Mouse (Mus musculus): ENCODE results near the gene Hnf1a. TPM values are rescaled to one million over a fixed set of nuclear protein-coding genes. Genes with fewer than 3 reads are reported as not detected.

The Hnf1a gene
- polyA plus RNA-seq, 1 experiment from 2014 or later: not detected

DNA sequence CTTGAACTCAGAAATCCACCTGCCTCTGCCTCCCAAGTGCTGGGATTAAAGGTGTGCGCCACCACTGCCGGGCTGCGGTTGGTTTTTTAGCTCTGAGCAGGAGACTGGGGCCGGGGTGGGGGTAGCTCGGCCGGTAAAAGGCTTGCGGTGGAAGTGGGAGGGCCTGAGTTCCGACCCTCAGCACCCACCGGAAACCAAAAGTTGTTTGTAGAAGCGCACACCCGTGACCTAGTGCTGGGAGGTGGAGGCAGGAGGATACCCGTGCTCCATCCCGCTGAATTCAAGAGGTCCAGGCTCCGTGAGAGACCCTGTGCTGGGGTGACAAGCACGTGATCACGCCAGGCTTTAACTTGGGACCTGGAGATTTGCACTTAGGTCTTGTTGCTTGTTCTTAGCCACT, 25.6 kb upstream of the Hnf1a start:
- Histone ChIP-seq H3K27me3 (replicated peaks; ENCODE audit: control insufficient read depth, insufficient read depth, low read length) (no peaks in the 10 kb centered on the region), H3K4me1 (ENCODE audit: control insufficient read depth, insufficient read depth, low read length) (no peaks in the 10 kb centered on the region), H3K9ac (ENCODE audit: low read length) (no peak overlapping the region), H3K9me3 (replicated peaks; ENCODE audit: control insufficient read depth, low read length) (no peaks in the 10 kb centered on the region), H3K36me3 (ENCODE audit: control insufficient read depth, insufficient read depth, low read length) (no peaks in the 10 kb centered on the region), H3K4me2 (ENCODE audit: low read length) (no peak overlapping the region), H3K4me3 (ENCODE audit: low read depth, low read length) (no peak overlapping the region), H3K27ac (ENCODE audit: low read depth, low read length) (no peak overlapping the region)
- DNase-seq (ENCODE audit: low spot score) (no peak), ATAC-seq (no peak)
- 87% methylated on average over 16 of the region's 16 CpGs for WGBS

- Histone ChIP-seq H3K9me3 (replicated peaks; ENCODE audit: control insufficient read depth, low read length) (no peaks in the 10 kb centered on the region), H3K9ac (ENCODE audit: low read length) (no peak overlapping the region), H3K4me3 (ENCODE audit: low read depth, low read length) (no peak overlapping the region), H3K4me2 (ENCODE audit: low read length) (no peak overlapping the region), H3K4me1 (ENCODE audit: control insufficient read depth, insufficient read depth, low read length) (no peaks in the 10 kb centered on the region), H3K27me3 (replicated peaks; ENCODE audit: control insufficient read depth, insufficient read depth, low read length) (no peaks in the 10 kb centered on the region), H3K36me3 (ENCODE audit: control insufficient read depth, insufficient read depth, low read length) (no peaks in the 10 kb centered on the region), H3K27ac (ENCODE audit: low read depth, low read length) (no peak overlapping the region)
- DNase-seq (ENCODE audit: low spot score) (no peak), ATAC-seq (no peak)
These were observed 14.2 kb upstream of the Hnf1a start for GRCm38 (mm10) chr5:114985074-114985473.

DNA sequence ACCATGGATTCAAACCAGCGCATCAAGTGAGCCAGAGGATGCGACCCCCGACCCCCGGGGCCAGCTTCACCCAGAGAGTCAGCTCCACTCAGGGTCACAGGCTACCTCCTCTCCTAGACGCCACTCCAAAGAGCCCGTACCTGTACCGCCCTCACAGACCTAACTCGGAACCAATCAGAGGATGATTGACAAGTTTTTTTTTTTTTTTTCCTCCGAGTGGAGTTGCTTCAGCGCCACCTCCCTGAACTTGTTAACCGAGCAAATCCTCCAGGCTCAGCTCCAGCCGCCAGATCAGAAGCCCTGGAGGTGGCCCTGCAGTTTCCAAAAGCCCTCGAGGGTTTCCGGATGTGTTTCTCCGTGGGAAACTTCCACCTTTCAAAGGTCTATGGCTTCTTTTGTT, 11.1 kb upstream of the Hnf1a start:
- H3K27me3 ChIP-seq (replicated peaks; ENCODE audit: control insufficient read depth, insufficient read depth, low read length): no peaks in the 10 kb centered on the region

DNA sequence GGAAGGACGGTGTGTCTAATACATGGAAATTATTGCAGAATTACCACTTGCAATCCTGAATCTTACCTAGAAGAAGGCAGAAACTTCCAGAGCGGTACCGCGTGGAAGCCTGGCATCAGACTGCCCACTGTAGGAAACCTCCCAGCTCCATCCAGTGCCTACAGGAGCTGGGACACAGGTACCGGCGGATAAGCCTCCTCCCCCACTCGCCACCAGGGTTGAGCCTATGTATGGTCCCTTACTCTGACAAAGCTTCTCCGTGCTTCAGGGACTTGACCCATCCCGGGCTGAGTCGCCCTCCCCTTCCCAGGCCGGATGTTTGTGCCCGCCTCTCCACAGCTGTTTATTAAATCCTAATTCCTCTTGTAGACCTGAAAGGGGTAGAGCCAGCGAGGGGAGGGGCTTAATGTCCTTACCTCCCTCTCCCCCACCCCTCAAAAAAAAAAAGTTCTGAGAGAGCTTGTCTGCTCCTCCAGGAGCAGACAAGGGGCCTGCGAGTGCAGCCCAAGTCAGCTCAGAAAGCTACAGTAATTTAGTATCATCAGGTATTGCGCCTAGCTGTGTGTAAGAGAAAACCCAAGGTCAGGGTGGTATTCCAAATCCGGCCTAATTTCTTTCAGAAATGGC, 9.3 kb upstream of the Hnf1a start:
- no peak for DNase-seq (ENCODE audit: low spot score)
- 21% methylated on average over 16 of the region's 16 CpGs for WGBS
- ATAC-seq: no peak
- H3K27me3 ChIP-seq (replicated peaks; ENCODE audit: control insufficient read depth, insufficient read depth, low read length): no peaks in the 10 kb centered on the region
- no peaks in the 10 kb centered on the region for H3K36me3 ChIP-seq (ENCODE audit: control insufficient read depth, insufficient read depth, low read length)
- H3K27ac ChIP-seq (ENCODE audit: low read depth, low read length): no peak overlapping the region
- H3K9ac ChIP-seq (ENCODE audit: low read length): peak overlapping the region; percentile 40
- no peaks in the 10 kb centered on the region for H3K9me3 ChIP-seq (replicated peaks; ENCODE audit: control insufficient read depth, low read length)
- peaks cover 5% of the 10 kb centered on the region; the same call in 1 of the 2 replicates for H3K4me1 ChIP-seq (ENCODE audit: control insufficient read depth, insufficient read depth, low read length)
- peak overlapping the region; percentile 74 for H3K4me2 ChIP-seq (ENCODE audit: low read length)
- peak overlapping the region; percentile 30 for H3K4me3 ChIP-seq (ENCODE audit: low read depth, low read length)

More for the DNA sequence above, 11.1 kb upstream of the Hnf1a start:
- 56% methylated on average over 15 of the region's 15 CpGs for WGBS
- no peaks in the 10 kb centered on the region for H3K9me3 ChIP-seq (replicated peaks; ENCODE audit: control insufficient read depth, low read length)
- ATAC-seq (no peak), DNase-seq (ENCODE audit: low spot score) (no peak)
- H3K36me3 ChIP-seq (ENCODE audit: control insufficient read depth, insufficient read depth, low read length): no peaks in the 10 kb centered on the region
- H3K4me1 ChIP-seq (ENCODE audit: control insufficient read depth, insufficient read depth, low read length): peaks cover 5% of the 10 kb centered on the region; the same call in 1 of the 2 replicates
- H3K9ac ChIP-seq (ENCODE audit: low read length): no peak overlapping the region
- H3K4me2 ChIP-seq (ENCODE audit: low read length): no peak overlapping the region
- no peak overlapping the region for H3K4me3 ChIP-seq (ENCODE audit: low read depth, low read length)
- H3K27ac ChIP-seq (ENCODE audit: low read depth, low read length): no peak overlapping the region

GRCm38 (mm10) chr5:114979250-114980121, 8.6 kb upstream of the Hnf1a start:
- Histone ChIP-seq H3K4me1 (ENCODE audit: control insufficient read depth, insufficient read depth, low read length) (peaks cover 5% of the 10 kb centered on the region; the same call in 1 of the 2 replicates), H3K36me3 (ENCODE audit: control insufficient read depth, insufficient read depth, low read length) (no peaks in the 10 kb centered on the region), H3K9me3 (replicated peaks; ENCODE audit: control insufficient read depth, low read length) (no peaks in the 10 kb centered on the region), H3K27me3 (replicated peaks; ENCODE audit: control insufficient read depth, insufficient read depth, low read length) (no peaks in the 10 kb centered on the region), H3K4me2 (ENCODE audit: low read length) (peak overlapping the region; percentile 74), H3K27ac (ENCODE audit: low read depth, low read length) (no peak overlapping the region), H3K4me3 (ENCODE audit: low read depth, low read length) (peak overlapping the region; percentile 30), H3K9ac (ENCODE audit: low read length) (peak overlapping the region; percentile 40)
- ATAC-seq (peak; percentile 73), DNase-seq (ENCODE audit: low spot score) (peak; percentile 81)
- WGBS: 5% methylated on average over 32 of the region's 32 CpGs

- H3K4me2 ChIP-seq (ENCODE audit: low read length): peak overlapping the region; percentile 74
- no peaks in the 10 kb centered on the region for H3K27me3 ChIP-seq (replicated peaks; ENCODE audit: control insufficient read depth, insufficient read depth, low read length)
- no peak overlapping the region; the same call in 1 of the 2 replicates for H3K9ac ChIP-seq (ENCODE audit: low read length)
- H3K36me3 ChIP-seq (ENCODE audit: control insufficient read depth, insufficient read depth, low read length): no peaks in the 10 kb centered on the region
- DNase-seq (ENCODE audit: low spot score) (peak; percentile 65), ATAC-seq (peak; percentile 46)
- H3K9me3 ChIP-seq (replicated peaks; ENCODE audit: control insufficient read depth, low read length): no peaks in the 10 kb centered on the region
- peak overlapping the region; percentile 30 for H3K4me3 ChIP-seq (ENCODE audit: low read depth, low read length)
- peaks cover 5% of the 10 kb centered on the region; the same call in 1 of the 2 replicates for H3K4me1 ChIP-seq (ENCODE audit: control insufficient read depth, insufficient read depth, low read length)
- no peak overlapping the region for H3K27ac ChIP-seq (ENCODE audit: low read depth, low read length)
- WGBS: 5% methylated on average over 6 of the region's 6 CpGs
These were observed 8.0 kb upstream of the Hnf1a start for GRCm38 (mm10) chr5:114978888-114979249.

GRCm38 (mm10) chr5:114978473-114978872, 7.6 kb upstream of the Hnf1a start:
- ATAC-seq: no peak
- WGBS: 61% methylated on average over 11 of the region's 11 CpGs

DNA sequence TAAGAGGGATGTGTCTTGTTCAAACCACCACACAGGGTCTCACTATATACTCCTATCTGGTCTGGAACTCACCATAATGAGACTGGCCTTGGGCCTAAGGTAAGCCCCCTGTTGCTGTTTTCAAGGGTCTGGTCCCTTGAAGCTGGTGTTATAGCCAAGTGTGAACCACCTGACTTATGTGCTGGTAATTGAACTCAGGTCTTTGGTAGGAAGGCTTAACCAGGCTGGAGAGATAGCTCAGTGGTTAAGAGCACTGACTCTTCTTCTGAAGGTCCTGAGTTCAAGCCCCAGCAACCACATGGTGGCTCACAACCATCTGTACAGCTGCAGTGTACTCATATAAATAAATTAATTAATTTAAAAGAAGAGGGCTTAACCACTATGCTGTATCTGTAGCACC, 6.0 kb upstream of the Hnf1a start:
- no peak overlapping the region for H3K27ac ChIP-seq (ENCODE audit: low read depth, low read length)
- H3K9me3 ChIP-seq (replicated peaks; ENCODE audit: control insufficient read depth, low read length): no peaks in the 10 kb centered on the region
- no peak overlapping the region for H3K4me3 ChIP-seq (ENCODE audit: low read depth, low read length)
- H3K4me1 ChIP-seq (ENCODE audit: control insufficient read depth, insufficient read depth, low read length): peaks cover 5% of the 10 kb centered on the region; the same call in 1 of the 2 replicates
- H3K9ac ChIP-seq (ENCODE audit: low read length): no peak overlapping the region
- no peaks in the 10 kb centered on the region for H3K27me3 ChIP-seq (replicated peaks; ENCODE audit: control insufficient read depth, insufficient read depth, low read length)
- H3K36me3 ChIP-seq (ENCODE audit: control insufficient read depth, insufficient read depth, low read length): no peaks in the 10 kb centered on the region
- no peak for ATAC-seq
- DNase-seq (ENCODE audit: low spot score): no peak
- H3K4me2 ChIP-seq (ENCODE audit: low read length): no peak overlapping the region

More at GRCm38 (mm10) chr5:114978473-114978872, 7.6 kb upstream of the Hnf1a start:
- Histone ChIP-seq H3K27ac (ENCODE audit: low read depth, low read length) (no peak overlapping the region), H3K36me3 (ENCODE audit: control insufficient read depth, insufficient read depth, low read length) (no peaks in the 10 kb centered on the region), H3K4me1 (ENCODE audit: control insufficient read depth, insufficient read depth, low read length) (peaks cover 5% of the 10 kb centered on the region; the same call in 1 of the 2 replicates), H3K9ac (ENCODE audit: low read length) (no peak overlapping the region), H3K4me3 (ENCODE audit: low read depth, low read length) (no peak overlapping the region), H3K27me3 (replicated peaks; ENCODE audit: control insufficient read depth, insufficient read depth, low read length) (no peaks in the 10 kb centered on the region), H3K4me2 (ENCODE audit: low read length) (no peak overlapping the region; the same call in 1 of the 2 replicates), H3K9me3 (replicated peaks; ENCODE audit: control insufficient read depth, low read length) (no peaks in the 10 kb centered on the region)
- DNase-seq (ENCODE audit: low spot score): peak; percentile 25

DNA sequence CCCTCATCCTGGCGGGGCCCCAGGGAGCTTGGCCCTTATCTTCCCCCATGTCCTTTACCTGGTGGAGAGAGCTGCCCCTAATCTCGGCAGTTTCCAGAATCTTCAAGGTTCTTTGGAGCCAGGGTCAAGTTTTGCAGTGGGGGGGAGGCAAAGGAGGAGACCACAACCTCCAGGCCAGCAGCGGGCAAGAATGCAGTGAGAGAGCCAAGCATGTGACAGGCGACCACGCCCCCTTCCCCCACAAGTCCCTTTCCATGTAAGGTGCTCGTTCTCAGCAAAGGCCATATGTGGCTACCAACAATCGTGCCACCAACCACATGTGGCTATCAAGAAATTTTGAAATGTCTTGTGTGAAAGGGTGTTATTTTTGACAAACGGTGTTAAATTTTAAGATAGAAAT, 2.2 kb upstream of the Hnf1a start:
- H3K9ac ChIP-seq (ENCODE audit: low read length): no peak overlapping the region
- H3K4me2 ChIP-seq (ENCODE audit: low read length): no peak overlapping the region
- H3K4me1 ChIP-seq (ENCODE audit: control insufficient read depth, insufficient read depth, low read length): no peaks in the 10 kb centered on the region; the same call in 1 of the 2 replicates
- H3K9me3 ChIP-seq (replicated peaks; ENCODE audit: control insufficient read depth, low read length): no peaks in the 10 kb centered on the region
- H3K36me3 ChIP-seq (ENCODE audit: control insufficient read depth, insufficient read depth, low read length): no peaks in the 10 kb centered on the region
- ATAC-seq: no peak
- H3K27ac ChIP-seq (ENCODE audit: low read depth, low read length): no peak overlapping the region
- H3K4me3 ChIP-seq (ENCODE audit: low read depth, low read length): no peak overlapping the region
- DNase-seq (ENCODE audit: low spot score): no peak
- H3K27me3 ChIP-seq (replicated peaks; ENCODE audit: control insufficient read depth, insufficient read depth, low read length): no peaks in the 10 kb centered on the region
- 83% methylated on average over 8 of the region's 8 CpGs for WGBS

Measured in forebrain, embryonic 14.5 days (tissue).